Mouse (Mus musculus): Measurements from ENCODE around the gene Krtap20-2. TPM values are rescaled to one million over a fixed set of nuclear protein-coding genes. Genes with fewer than 3 reads are reported as not detected.
"Not testable (repeated sequence)": the region's sequence is repeated elsewhere in the genome, so short reads cannot be mapped to it uniquely, and the experiment has no call there.

Gene Krtap20-2
- not detected in 2 replicates for polyA plus RNA-seq (2015; fragmentation: Nextera tagmentation; extraction: Ambion mirVana)

DNA sequence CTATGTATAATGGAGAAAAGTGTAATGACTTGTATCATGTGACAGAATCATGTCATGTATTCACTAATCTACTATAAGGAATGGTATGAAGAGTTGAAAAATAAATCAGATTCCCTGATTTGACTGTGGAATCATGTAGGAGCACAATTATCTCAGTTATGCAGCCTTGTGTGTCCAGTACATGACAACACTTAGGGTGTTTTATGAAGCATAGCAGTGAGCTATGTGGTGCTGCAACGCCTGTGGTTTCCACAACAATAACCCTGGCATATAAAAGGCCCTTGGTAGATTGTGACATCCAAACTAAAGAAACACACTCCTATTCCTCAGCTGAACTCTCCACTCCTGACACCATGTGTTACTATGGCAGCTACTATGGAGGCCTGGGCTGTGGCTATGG is at the start of gene Krtap20-2:
Gene Krtap20-2, plus strand, starts transcription at position 301 of the 400 bp plus-strand sequence.
- no peak within 1 kb of the TSS for H3K9ac ChIP-seq
- H3K27ac ChIP-seq = no peak within 1 kb of the TSS
- H3K4me3 ChIP-seq (replicated peaks) = no peak within 1 kb of the TSS
- H3K27me3 ChIP-seq = no peaks in the 10 kb centered on the region
- H3K9me3 ChIP-seq (replicated peaks) = no peaks in the 10 kb centered on the region
- no peaks in the 10 kb centered on the region for H3K4me1 ChIP-seq (replicated peaks)
- ATAC-seq (ENCODE audit: low read depth) (no peak), DNase-seq (no peak)
- H3K4me2 ChIP-seq = no peak within 1 kb of the TSS
- H3K36me3 ChIP-seq = no peaks in the 10 kb centered on the region
- 32% methylated on average over 1 of the region's 1 CpGs for WGBS (ENCODE audit: insufficient replicate concordance)

DNA sequence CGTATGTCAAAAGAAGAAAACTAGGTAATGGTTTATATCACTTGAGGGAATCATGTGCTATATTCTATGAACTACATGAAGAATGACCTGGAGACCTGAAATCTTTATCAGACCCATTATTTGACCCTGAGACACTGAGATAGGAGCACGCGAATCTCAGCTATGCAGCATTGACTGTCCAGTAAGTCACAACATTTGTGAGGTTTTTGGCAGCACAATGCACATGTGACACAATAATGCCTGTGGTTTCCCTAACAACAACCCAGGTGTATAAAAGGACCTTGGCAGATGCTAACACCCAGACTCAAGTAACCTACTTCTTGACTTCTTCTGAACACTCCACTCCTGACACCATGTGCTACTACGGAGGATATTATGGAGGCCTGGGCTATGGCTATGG is 48.0 kb upstream of the Krtap20-2 start, which contains the start of gene Gm9789:
Gene Gm9789, plus strand, starts transcription at position 301 of the 400 bp plus-strand sequence.
- H3K27ac ChIP-seq = no peak within 1 kb of the TSS
- DNase-seq = no peak
- no peak within 1 kb of the TSS for H3K4me2 ChIP-seq
- H3K4me3 ChIP-seq (replicated peaks) = no peak within 1 kb of the TSS
- H3K4me1 ChIP-seq (replicated peaks) = no peaks in the 10 kb centered on the region
- peaks cover 12% of the 10 kb centered on the region for H3K9me3 ChIP-seq (replicated peaks)
- H3K9ac ChIP-seq = no peak within 1 kb of the TSS
- no peaks in the 10 kb centered on the region for H3K27me3 ChIP-seq
- 64% methylated on average over 4 of the region's 4 CpGs for WGBS (ENCODE audit: insufficient replicate concordance)
- ATAC-seq (ENCODE audit: low read depth) = no peak
- H3K36me3 ChIP-seq = no peaks in the 10 kb centered on the region

DNA sequence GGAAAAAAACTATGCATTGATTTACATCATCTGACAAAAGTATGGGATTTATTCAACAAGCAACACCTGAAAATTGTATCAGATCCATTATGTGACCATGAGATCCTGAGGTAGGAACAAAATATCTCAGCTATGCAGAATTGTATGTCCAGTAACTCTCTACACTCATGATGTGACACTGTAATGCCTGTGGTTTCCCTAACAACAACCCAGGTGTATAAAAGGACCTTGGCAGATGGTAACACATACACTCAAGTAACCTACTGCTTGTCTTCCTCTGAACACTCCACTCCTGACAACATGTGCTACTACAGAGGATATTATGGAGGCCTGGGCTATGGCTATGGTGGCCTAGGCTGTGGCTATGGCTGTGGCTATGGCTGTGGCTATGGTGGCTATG is 36.5 kb upstream of the Krtap20-2 start, which contains the start of gene Gm7735:
Gene Gm7735, plus strand, starts transcription at position 301 of the 400 bp plus-strand sequence.
- H3K27ac ChIP-seq; ATAC-seq (ENCODE audit: low read depth): not testable (repeated sequence)

DNA sequence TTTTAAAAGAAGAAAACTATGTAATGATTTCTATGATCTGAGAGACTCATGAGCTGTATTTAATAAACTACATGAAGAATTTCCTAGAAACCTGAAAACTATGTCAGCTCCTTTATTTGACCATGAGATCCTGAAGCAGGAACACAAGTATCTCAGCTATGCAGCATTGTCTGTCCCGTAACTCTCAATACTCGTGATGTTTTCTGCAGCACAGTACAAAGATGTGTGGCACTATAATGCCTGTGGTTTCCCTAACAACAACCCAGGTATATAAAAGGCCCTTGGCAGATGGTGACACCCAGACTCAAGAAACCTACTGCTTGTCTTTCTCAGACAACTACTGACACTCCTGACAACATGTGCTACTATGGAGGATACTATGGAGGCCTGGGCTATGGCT is 31.2 kb upstream of the Krtap20-2 start, which contains the start of gene 1110057P08Rik:
Gene 1110057P08Rik, plus strand, starts transcription at position 301 of the 400 bp plus-strand sequence.
- H3K9ac ChIP-seq = no peak within 1 kb of the TSS
- 60% methylated on average over 2 of the region's 2 CpGs for WGBS (ENCODE audit: insufficient replicate concordance)
- H3K27me3 ChIP-seq = no peaks in the 10 kb centered on the region
- H3K9me3 ChIP-seq (replicated peaks) = no peaks in the 10 kb centered on the region
- ATAC-seq (ENCODE audit: low read depth) = no peak
- no peaks in the 10 kb centered on the region for H3K4me1 ChIP-seq (replicated peaks)
- no peak for DNase-seq
- H3K36me3 ChIP-seq = no peaks in the 10 kb centered on the region
- no peak within 1 kb of the TSS for H3K4me3 ChIP-seq (replicated peaks)
- no peak within 1 kb of the TSS for H3K4me2 ChIP-seq
- H3K27ac ChIP-seq = no peak within 1 kb of the TSS

More for the DNA sequence above, 36.5 kb upstream of the Krtap20-2 start, which contains the start of gene Gm7735:
- H3K36me3 ChIP-seq; H3K27me3 ChIP-seq; H3K4me3 ChIP-seq (replicated peaks); H3K9me3 ChIP-seq (replicated peaks); H3K4me2 ChIP-seq; H3K9ac ChIP-seq; H3K4me1 ChIP-seq (replicated peaks); DNase-seq: not testable (repeated sequence)

DNA sequence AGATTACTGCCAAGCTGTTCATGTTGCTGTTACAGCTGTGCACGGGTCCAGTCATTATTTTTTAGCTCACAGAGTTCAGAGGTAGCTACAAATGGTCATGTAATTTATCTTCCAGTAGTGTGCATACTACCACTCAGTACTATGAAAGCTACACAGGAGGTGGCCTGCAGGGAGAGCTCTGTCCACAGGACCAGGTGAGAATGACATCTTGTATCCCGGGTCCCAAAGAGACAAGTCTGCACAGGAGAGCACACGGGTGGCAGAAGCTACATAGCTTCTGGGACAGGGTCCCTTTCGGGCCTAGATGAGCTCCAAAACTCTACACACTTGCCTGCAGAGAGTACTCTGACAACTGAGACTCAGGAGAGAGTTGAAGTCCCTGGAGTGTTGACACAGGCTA is 17.0 kb upstream of the Krtap20-2 start:
- H3K9me3 ChIP-seq (replicated peaks) = 0 out of 2 replicates have a peak, but pooled peaks cover 4% of the 10 kb centered on the region
- no peaks in the 10 kb centered on the region for H3K36me3 ChIP-seq
- ATAC-seq (ENCODE audit: low read depth) = no peak
- no peak overlapping the region for H3K4me3 ChIP-seq (replicated peaks)
- WGBS (ENCODE audit: insufficient replicate concordance) = 54% methylated on average over 4 of the region's 4 CpGs
- no peak overlapping the region for H3K4me2 ChIP-seq
- no peak overlapping the region for H3K9ac ChIP-seq
- H3K4me1 ChIP-seq (replicated peaks) = no peaks in the 10 kb centered on the region
- H3K27ac ChIP-seq = no peak overlapping the region
- H3K27me3 ChIP-seq = no peaks in the 10 kb centered on the region
- DNase-seq = no peak

Other genes starting within 250 kb of the Krtap20-2 start
- not detected in 2 replicates for gene Krtap16-3, start 243.0 kb upstream of the Krtap20-2 start, polyA plus RNA-seq (2015; fragmentation: Nextera tagmentation; extraction: Ambion mirVana)
- not detected in 2 replicates for gene Krtap22-2, start 195.1 kb upstream of the Krtap20-2 start, polyA plus RNA-seq (2015; fragmentation: Nextera tagmentation; extraction: Ambion mirVana)
- gene Gm10229, start 190.6 kb upstream of the Krtap20-2 start, polyA plus RNA-seq (2015; fragmentation: Nextera tagmentation; extraction: Ambion mirVana) = not detected in 2 replicates
- gene Krtap6-1, start 174.2 kb upstream of the Krtap20-2 start, polyA plus RNA-seq (2015; fragmentation: Nextera tagmentation; extraction: Ambion mirVana) = not detected in 2 replicates
- not detected in 2 replicates for gene Gm10228, start 164.4 kb upstream of the Krtap20-2 start, polyA plus RNA-seq (2015; fragmentation: Nextera tagmentation; extraction: Ambion mirVana)
- not detected in 2 replicates for gene Krtap6-5, start 158.0 kb upstream of the Krtap20-2 start, polyA plus RNA-seq (2015; fragmentation: Nextera tagmentation; extraction: Ambion mirVana)
- not detected in 2 replicates for gene 1110025L11Rik, start 141.9 kb upstream of the Krtap20-2 start, polyA plus RNA-seq (2015; fragmentation: Nextera tagmentation; extraction: Ambion mirVana)
- gene Krtap6-3, start 121.8 kb upstream of the Krtap20-2 start, polyA plus RNA-seq (2015; fragmentation: Nextera tagmentation; extraction: Ambion mirVana) = not detected in 2 replicates
- gene Gm6358, start 65.0 kb upstream of the Krtap20-2 start, polyA plus RNA-seq (2015; fragmentation: Nextera tagmentation; extraction: Ambion mirVana) = not detected in 2 replicates
- not detected in 2 replicates for gene Gm10061, start 54.8 kb upstream of the Krtap20-2 start, polyA plus RNA-seq (2015; fragmentation: Nextera tagmentation; extraction: Ambion mirVana)
- gene Gm9789, start 47.9 kb upstream of the Krtap20-2 start, polyA plus RNA-seq (2015; fragmentation: Nextera tagmentation; extraction: Ambion mirVana) = not detected in 2 replicates
- gene Gm7735, start 36.4 kb upstream of the Krtap20-2 start, polyA plus RNA-seq (2015; fragmentation: Nextera tagmentation; extraction: Ambion mirVana) = not detected in 2 replicates
- gene 1110057P08Rik, start 31.1 kb upstream of the Krtap20-2 start, polyA plus RNA-seq (2015; fragmentation: Nextera tagmentation; extraction: Ambion mirVana) = not detected in 2 replicates
- gene Krtap21-1, start 198.0 kb downstream of the Krtap20-2 start, polyA plus RNA-seq (2015; fragmentation: Nextera tagmentation; extraction: Ambion mirVana) = not detected in 2 replicates
- gene Krtap6-2, start 214.2 kb downstream of the Krtap20-2 start, polyA plus RNA-seq (2015; fragmentation: Nextera tagmentation; extraction: Ambion mirVana) = not detected in 2 replicates